Mouse (Mus musculus) intestine, postnatal 0 days (tissue): Measurements from ENCODE around the gene Rab26. TPM values are rescaled to one million over a fixed set of nuclear protein-coding genes. Genes with fewer than 3 reads are reported as not detected.

ENCODE experiments used
- ATAC-seq: fragments of 200-750 bp; cut with Nextera tagmentation; 2 replicates; pipeline ENCODE4 v1.8.0; 2017; ENCODE audit warnings: mild to moderate bottlenecking, moderate TSS enrichment, moderate library complexity
- H3K27ac ChIP-seq: fragments of 300-500 bp; sonication (generic); 2 replicates; pipeline ENCODE4 v1.5.1; 2014; ENCODE audit warnings: mild to moderate bottlenecking, low read depth, low read length, moderate library complexity
- H3K27me3 ChIP-seq: fragments of 300-500 bp; sonication (generic); replicated peaks from 2 replicates; pipeline ENCODE4 v1.6.1; 2014; ENCODE audit warnings: low read length, mixed read lengths; ENCODE audit not compliant: control insufficient read depth, insufficient read depth
- H3K36me3 ChIP-seq: fragments of 300-500 bp; sonication (generic); 2 replicates; pipeline ENCODE4 v1.6.1; 2014; ENCODE audit warnings: mild to moderate bottlenecking, moderate library complexity; ENCODE audit not compliant: control insufficient read depth, insufficient read depth
- H3K4me1 ChIP-seq: fragments of 300-500 bp; sonication (generic); replicated peaks from 2 replicates; pipeline ENCODE4 v1.6.1; 2014; ENCODE audit warnings: antibody characterized with exemption, low read length, mixed read lengths; ENCODE audit not compliant: control insufficient read depth, insufficient read depth
- H3K4me2 ChIP-seq: fragments of 300-500 bp; sonication (generic); replicated peaks from 2 replicates; pipeline ENCODE4 v1.6.1; 2014; ENCODE audit warnings: low read depth, mild to moderate bottlenecking, moderate library complexity
- H3K4me3 ChIP-seq: fragments of 300-500 bp; sonication (generic); 2 replicates; pipeline ENCODE4 v1.5.1; 2014; ENCODE audit warnings: low read depth, low read length
- H3K9ac ChIP-seq: fragments of 300-500 bp; sonication (generic); 2 replicates; pipeline ENCODE4 v1.6.1; 2014; ENCODE audit warnings: mild to moderate bottlenecking, low read depth, low read length
- H3K9me3 ChIP-seq: fragments of 300-500 bp; sonication (generic); 2 replicates; pipeline ENCODE4 v1.6.1; 2016; ENCODE audit warnings: mixed run types; ENCODE audit not compliant: control insufficient read depth
- CTCF ChIP-seq: sonication (generic); IDR thresholded peaks from 2 replicates; pipeline ENCODE4 v1.5.1; 2016; ENCODE audit warnings: low read depth, mild to moderate bottlenecking, control low read depth, antibody characterized with exemption, moderate library complexity
- WGBS: fragments of 180-500 bp; shearing (Covaris S2); extraction: QIAGEN DNeasy Blood & Tissue Kit; methylation state at CpG from one replicate; pipeline ENCODE4 v1.1.7; 2014; 5-methylcytosine and 5-hydroxymethylcytosine counted together
- polyA plus RNA-seq: library from polyadenylated mRNA; unstranded; fragments of >200 nt; fragmentation: Nextera tagmentation; extraction: Ambion mirVana; gene quantifications from 2 replicates; pipeline ENCODE4 v1.2.1, GENCODE M21; 2015

Rab26 gene
- polyA plus RNA-seq, 1 experiment from 2014 or later: 0.31 TPM

DNA sequence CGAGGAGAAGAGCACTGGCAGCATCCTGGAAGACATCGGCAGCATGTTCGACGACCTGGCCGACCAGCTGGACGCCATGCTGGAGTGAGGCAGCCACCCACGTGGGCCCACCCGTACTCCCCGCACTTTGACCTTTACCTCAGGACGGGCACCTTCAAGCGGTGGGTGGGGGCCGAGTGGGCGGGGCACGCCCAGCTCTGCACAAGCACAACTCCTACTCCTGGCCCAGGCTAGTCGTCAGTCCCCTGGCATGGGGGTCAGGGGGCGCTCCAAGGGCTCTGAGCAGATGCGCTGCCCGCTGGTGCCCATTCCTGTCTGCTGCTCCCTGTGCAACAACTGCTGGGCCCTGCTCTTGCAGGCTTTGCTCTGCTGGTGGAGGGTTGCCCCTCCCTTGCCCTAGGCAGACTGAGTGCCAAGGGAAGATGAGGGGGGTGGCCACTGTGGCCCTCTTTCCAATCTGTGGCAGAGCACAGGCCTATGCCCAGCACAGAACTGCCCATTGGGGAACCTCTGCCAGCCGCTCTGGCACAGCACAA is 26.8 kb downstream of the Rab26 start:
- Histone ChIP-seq H3K9me3 (no peaks in the 10 kb centered on the region), H3K4me1 (0 out of 2 replicates have a peak, but pooled peaks cover 6% of the 10 kb centered on the region), H3K4me3 (no peak overlapping the region), H3K27me3 (no peaks in the 10 kb centered on the region), H3K4me2 (peak overlapping the region; percentile 54), H3K36me3 (peaks cover 46% of the 10 kb centered on the region), H3K27ac (no peak overlapping the region), H3K9ac (no peak overlapping the region)
- peak; percentile 31 for ATAC-seq
- no peak for TF ChIP-seq CTCF
- 30% methylated on average over 16 of the region's 19 CpGs for WGBS

GRCm38 (mm10) chr17:24506332-24507070 is 27.5 kb downstream of the Rab26 start:
- Histone ChIP-seq H3K4me2 (peak overlapping the region; percentile 54), H3K36me3 (peaks cover 39% of the 10 kb centered on the region), H3K4me1 (0 out of 2 replicates have a peak, but pooled peaks cover 6% of the 10 kb centered on the region), H3K4me3 (no peak overlapping the region), H3K9me3 (no peaks in the 10 kb centered on the region), H3K27ac (no peak overlapping the region), H3K9ac (no peak overlapping the region), H3K27me3 (no peaks in the 10 kb centered on the region)
- WGBS: 36% methylated on average over 36 of the region's 36 CpGs
- 0 out of 2 replicates have a peak, but pooled peaks have one; percentile 6 for TF ChIP-seq CTCF
- peak; percentile 27; the same call in 1 of the 2 replicates for ATAC-seq

DNA sequence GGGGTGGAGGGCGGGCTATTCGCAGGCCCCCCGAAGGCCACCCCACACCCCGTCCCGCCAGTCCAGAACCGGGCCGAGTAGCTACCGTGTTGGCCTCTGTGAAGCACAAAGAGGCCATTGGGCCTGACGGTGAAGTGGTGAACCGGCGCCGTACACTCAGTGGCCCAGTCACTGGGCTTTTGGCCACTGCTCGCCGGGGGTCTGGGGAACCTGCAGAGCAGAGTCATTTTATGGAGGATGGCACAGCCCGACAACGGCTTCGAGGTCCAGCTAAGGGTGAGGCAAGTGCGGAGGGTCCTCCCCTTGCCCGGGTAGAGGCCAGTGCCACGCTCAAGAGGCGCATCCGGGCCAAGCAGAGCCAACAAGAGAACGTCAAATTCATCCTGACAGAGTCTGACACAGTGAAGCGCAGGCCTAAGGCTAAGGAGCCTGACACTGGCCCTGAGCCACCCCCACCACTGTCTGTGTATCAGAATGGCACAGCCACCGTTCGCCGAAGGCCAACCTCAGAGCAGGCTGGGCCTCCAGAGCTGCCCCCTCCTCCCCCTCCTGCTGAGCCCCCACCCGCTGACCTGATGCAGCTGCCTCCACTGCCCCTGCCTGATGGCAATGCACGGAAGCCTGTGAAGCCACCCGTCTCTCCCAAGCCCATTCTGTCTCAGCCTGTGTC is 28.6 kb downstream of the Rab26 start:
- Histone ChIP-seq H3K27ac (no peak overlapping the region), H3K4me3 (no peak overlapping the region), H3K4me2 (no peak overlapping the region), H3K9ac (no peak overlapping the region), H3K9me3 (no peaks in the 10 kb centered on the region), H3K27me3 (no peaks in the 10 kb centered on the region), H3K4me1 (0 out of 2 replicates have a peak, but pooled peaks cover 6% of the 10 kb centered on the region), H3K36me3 (peaks cover 28% of the 10 kb centered on the region)
- 95% methylated on average over 30 of the region's 30 CpGs for WGBS
- ATAC-seq: no peak
- no peak for TF ChIP-seq CTCF

GRCm38 (mm10) chr17:24504085-24504484 is 29.9 kb downstream of the Rab26 start:
- Histone ChIP-seq H3K9ac (no peak overlapping the region), H3K4me2 (no peak overlapping the region), H3K4me3 (no peak overlapping the region), H3K27ac (no peak overlapping the region), H3K27me3 (no peaks in the 10 kb centered on the region), H3K4me1 (0 out of 2 replicates have a peak, but pooled peaks cover 6% of the 10 kb centered on the region), H3K9me3 (no peaks in the 10 kb centered on the region), H3K36me3 (peaks cover 15% of the 10 kb centered on the region)
- 82% methylated on average over 10 of the region's 10 CpGs for WGBS
- ATAC-seq: no peak
- TF ChIP-seq CTCF: no peak

- Histone ChIP-seq H3K4me3 (no peak overlapping the region), H3K4me2 (no peak overlapping the region), H3K27me3 (no peaks in the 10 kb centered on the region), H3K9ac (no peak overlapping the region), H3K9me3 (no peaks in the 10 kb centered on the region), H3K27ac (no peak overlapping the region), H3K36me3 (peaks cover 3% of the 10 kb centered on the region; the same call in 1 of the 2 replicates), H3K4me1 (0 out of 2 replicates have a peak, but pooled peaks cover 3% of the 10 kb centered on the region)
- 44% methylated on average over 11 of the region's 11 CpGs for whole genome bisulfite sequencing
- no peak for ATAC-seq
- TF ChIP-seq CTCF: peak; percentile 61
Measured at GRCm38 (mm10) chr17:24502208-24502607, 31.8 kb downstream of the Rab26 start.

DNA sequence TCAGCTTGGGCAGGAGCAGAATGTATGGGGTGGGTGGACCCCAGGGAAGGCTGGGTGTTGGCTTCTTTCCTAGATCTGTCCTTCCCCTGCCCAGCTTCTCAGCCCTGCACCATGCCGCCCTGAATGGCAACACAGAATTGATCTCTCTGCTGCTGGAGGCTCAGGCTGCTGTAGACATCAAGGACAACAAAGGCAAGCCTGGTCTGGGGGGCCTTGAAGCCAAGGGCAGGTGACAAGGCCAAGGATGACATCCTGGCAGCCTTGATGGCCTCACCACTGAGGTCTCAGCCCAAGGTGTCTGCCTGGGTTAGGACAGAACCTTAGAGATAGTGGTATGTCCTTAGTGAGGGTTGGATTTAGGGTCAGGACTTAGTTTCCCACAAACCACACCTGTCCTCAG is 38.0 kb downstream of the Rab26 start:
- no peak overlapping the region for H3K4me2 ChIP-seq
- no peak overlapping the region for H3K27ac ChIP-seq
- no peak for TF ChIP-seq CTCF
- H3K27me3 ChIP-seq: 0 out of 2 replicates have a peak, but pooled peaks cover under 1% of the 10 kb centered on the region
- H3K4me1 ChIP-seq: no peaks in the 10 kb centered on the region
- H3K9ac ChIP-seq: no peak overlapping the region
- H3K9me3 ChIP-seq: no peaks in the 10 kb centered on the region
- H3K4me3 ChIP-seq: no peak overlapping the region
- no peaks in the 10 kb centered on the region for H3K36me3 ChIP-seq
- ATAC-seq: no peak
- WGBS: 62% methylated on average over 1 of the region's 1 CpGs
